Mouse (Mus musculus) ES-CJ7 (cell line): ENCODE measurements around the gene Aldh5a1.
A peak's percentile ranks its signal among the peaks of the same experiment; 100 is the strongest.

Source experiments
- DNase-seq: peaks from one replicate; pipeline ENCODE4 v3.0.0; 2011; ENCODE audit warnings: low read depth, low spot score

The Aldh5a1 gene

GRCm38 (mm10) chr13:24866430-24867402 lies 70.7 kb downstream of the Aldh5a1 start:
- DNase-seq, result no peak

DNA sequence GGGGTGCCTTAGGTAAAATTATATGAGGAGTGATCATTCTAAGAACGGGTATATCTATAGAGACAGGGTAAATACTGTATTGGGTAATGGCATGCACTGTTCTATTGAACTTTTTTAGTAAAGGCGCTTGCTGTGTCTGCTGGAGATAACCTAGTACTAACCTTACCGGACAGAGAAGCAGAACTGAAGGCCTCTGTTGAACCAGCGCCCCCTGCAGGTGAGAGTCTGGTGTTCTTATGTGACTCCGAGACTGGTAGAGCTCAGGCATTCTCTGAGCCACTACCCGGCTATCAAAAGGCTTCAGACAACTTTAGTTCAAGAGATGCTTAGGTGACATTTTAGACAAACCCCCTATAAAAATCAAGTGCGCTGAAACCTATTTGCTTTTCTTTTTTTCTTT lies 74.9 kb downstream of the Aldh5a1 start:
- peak; percentile 80 for DNase-seq

DNA sequence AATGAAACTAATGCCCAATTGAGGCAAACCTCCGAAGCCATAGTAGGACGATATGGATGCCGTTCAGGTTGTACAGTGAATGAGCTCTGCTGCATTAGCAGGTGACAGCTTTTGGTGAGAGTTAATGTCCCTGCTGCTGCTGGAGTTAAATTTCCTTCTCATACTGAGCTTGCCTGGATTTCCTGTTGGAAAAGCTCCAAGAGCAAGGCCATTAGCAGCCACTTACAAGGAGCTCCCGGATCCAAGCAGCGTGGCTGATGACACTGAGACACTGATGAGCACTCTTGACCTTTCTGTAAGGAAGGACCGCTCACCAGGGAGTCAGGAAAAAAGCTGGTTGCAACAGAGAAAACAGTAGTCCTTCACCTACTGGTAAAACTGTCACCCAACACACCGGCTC lies 75.4 kb downstream of the Aldh5a1 start:
- no peak for DNase-seq

DNA sequence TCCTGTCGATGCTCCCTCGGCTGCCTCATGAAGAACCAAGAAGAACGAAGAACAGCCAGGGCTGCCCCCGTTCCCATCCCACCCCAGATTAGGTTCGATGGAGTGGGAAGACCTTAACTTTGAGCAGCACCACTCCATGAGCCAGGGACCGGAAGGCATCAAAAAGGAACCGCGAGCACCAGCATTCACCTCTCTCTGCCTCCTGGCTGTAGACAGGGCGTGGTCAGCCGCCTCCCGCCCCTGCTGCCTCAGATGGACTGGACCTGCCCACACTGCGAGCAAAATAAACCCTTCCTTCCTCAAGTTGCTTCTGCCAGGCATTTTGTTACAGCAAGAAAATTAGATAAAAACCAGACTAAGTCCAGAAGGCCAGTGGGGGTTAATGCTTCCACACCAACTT lies 76.4 kb downstream of the Aldh5a1 start:
- peak; percentile 29 for DNase-seq

- DNase-seq, result no peak
These were observed 78.3 kb downstream of the Aldh5a1 start for GRCm38 (mm10) chr13:24859115-24859514.
